Mouse (Mus musculus) heart, postnatal 0 days (tissue): ENCODE measurements around the gene Gm8439.

ENCODE experiments used
- CTCF ChIP-seq: IDR thresholded peaks from 2 replicates; pipeline ENCODE4 v1.5.1; 2016; ENCODE audit warnings: antibody characterized with exemption, control low read depth, low read depth
- EP300 ChIP-seq: IDR thresholded peaks from 2 replicates; pipeline ENCODE4 v1.6.1; 2016; ENCODE audit warnings: antibody characterized with exemption, low read depth

GRCm38 (mm10) chr4:120571691-120572090 lies 16.9 kb upstream of the Gm8439 start:
- TF ChIP-seq CTCF (no peak), EP300 (no peak)
